Mouse (Mus musculus) cerebellum, adult 9-11 months (tissue): ENCODE data around the gene Rnf121.

Experiments
- DNase-seq: peaks from one replicate; pipeline ENCODE4 v3.0.0; 2022

Gene Rnf121

DNA sequence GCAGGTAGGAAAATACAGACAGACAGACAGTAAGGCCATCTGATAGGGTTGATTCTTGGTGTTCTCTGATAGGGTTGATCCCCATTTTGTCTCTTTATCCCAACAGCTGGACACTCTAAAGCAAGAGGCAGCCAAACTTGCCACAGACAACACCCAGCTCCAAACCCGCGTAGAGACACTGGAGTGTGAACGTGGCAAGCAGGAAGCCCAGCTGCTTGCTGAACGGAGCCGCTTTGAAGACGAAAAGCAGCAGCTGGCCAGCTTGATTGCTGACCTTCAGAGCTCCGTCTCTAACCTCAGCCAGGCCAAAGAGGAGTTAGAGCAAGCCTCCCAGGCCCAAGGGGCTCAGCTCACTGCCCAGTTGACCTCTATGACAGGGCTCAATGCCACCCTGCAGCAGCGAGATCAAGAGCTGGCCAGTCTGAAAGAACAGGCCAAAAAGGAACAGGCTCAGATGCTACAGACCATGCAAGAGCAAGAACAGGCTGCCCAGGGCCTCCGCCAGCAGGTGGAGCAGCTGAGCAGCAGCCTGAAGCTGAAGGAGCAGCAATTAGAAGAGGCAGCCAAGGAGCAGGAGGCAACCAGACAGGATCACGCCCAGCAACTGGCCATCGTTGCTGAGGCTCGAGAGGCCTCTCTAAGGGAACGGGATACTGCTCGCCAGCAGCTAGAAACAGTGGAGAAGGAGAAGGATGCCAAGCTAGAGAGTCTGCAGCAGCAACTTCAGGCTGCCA lies 66.9 kb downstream of the Rnf121 start:
- peak; percentile 92 for DNase-seq

DNA sequence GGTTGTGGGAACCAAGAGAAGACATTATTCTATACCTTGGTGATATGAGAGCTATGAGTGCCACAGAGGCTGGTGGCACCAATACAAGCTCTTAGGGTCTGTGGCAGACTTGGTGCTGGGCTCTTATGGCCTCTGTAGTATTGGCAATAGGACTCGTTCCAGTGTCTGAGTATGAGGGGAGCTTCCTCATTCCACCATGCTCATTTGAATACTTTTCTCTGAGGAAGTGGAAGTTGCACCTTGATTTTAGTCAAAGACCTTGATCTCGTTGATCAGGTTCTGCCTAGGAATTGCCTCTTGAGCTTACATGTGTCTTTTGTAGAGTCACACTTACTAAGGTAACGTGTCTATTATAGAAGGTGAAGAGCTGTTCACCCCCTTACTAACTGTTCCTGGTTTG lies 71.0 kb downstream of the Rnf121 start:
- DNase-seq = no peak

DNA sequence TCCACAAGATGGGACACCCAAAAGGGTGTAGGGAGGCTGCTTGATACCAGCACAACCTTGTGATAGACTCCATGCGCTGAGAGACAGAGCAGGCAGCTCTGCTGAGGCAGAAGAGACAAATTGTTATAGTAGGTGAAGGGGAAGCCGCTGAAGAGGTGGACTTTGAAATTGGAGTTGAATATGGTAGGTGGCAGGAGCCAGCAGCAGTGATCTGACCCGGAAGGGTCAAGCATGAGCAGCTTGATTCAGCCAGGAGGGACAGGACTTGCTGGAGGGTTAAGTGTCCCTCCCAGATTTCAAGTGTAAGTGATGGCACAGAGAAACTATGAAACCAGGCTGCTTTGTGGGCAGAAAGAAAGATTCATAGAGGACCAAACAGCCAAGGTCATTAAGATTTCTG lies 80.2 kb downstream of the Rnf121 start:
- no peak for DNase-seq

DNA sequence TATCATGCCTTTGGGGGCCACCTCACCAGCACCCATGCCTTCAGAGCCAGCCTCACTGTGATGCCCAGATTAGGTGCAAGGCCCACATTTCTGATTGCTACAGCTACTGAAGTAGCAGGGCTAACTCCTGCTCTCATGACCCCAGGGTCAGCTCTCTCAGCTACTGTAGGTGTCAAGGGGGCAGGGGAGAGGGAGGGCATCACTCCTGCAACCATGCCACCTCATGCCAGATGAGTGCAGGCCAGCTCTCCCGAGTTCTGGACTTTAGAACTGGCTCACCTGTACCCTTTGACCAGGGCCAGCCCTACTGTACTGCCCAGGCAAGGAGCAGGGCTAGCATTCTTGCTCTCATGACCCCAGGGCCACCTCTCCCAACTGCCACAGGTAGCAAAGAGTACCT lies 82.5 kb downstream of the Rnf121 start:
- DNase-seq = no peak

DNA sequence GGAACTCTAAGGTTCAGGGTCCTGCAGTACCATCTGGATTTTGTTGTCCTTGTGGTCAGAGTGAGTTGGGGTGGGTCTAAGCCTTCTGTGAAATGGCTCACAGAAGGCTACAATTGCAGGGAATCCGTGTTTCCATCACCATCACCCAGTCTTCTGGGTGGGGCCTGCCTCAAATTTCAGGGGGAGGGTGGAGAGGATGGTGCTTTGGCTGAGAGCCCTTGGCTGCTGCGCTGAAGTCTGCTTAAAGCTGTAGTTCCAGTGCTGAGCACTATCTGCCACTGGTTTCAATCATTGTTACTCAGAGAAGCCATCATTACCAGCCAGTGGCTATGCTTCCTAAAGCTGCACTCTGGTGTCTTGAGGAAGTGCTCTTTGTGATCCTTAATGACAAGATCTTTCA lies 90.8 kb downstream of the Rnf121 start:
- peak; percentile 55 for DNase-seq

DNA sequence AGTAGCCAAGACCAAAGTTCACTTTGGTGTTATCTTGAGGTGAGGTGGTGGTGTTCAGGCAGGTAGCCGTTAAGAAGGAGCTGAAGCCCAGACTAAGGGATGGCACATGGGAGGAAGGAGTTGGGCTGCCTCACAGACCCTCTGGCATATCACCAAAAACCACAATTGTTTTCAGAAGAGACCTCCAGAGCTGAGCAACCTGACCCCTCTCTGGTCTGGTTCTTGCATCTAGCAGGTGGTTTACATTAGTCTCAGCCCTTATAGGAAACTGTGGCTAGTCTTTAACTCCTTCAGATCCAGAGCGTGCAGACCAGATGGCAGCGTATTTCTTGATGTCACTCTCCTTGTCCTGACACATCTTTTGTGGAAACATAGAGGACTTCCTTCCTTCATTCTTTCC lies 91.5 kb downstream of the Rnf121 start:
- no peak for DNase-seq

DNA sequence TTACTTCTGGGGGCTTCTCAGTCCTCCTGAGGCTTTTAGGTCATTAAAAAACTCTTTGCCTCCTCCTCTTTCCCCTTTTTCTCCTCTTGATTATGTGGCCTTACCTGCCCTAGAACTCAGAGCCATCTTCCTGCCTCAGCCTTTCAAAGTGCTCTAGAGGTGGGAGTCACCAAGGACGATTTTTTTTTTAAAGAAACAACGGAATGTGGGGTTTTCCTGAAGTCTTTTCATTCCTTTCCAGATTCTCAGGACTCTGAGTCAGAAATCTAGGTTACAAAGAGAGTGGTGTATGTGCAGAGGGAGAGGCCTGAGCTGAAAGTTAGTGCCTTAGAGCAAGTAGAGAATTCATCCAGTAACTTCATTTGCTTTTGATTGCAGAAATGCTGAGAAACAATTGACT lies 93.5 kb downstream of the Rnf121 start:
- no peak for DNase-seq

DNA sequence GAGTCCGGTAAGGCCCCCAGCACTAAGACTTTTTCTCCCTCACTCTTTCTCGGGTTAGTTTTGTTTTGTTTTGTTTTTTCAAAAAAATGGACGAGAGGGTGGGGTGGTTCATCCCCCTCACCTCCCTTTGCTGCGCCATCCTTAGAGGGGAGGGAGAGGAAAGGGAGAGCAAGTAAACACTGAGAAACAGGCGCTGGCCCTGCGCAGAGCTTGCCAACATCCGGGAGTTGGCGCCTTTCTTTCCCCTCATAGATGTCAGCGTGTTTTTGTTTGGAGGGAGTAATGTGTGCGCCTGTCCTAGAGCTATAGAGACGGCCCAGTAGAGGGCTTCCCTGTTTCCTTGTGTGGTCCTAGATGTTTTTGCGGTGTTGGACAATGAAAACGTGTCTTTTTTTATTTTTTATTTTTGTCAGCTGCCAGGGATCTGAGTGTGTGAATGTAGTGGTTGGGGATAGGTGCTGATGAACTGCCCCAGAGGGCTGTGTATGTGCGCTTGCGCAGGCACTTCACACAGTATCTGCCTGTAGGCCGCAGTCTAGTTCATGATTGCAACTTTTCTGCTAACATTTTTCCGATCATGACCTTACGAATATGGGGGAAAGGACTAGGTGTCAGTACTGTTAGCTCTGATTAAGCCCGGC lies 94.3 kb downstream of the Rnf121 start:
- peak; percentile 90 for DNase-seq

DNA sequence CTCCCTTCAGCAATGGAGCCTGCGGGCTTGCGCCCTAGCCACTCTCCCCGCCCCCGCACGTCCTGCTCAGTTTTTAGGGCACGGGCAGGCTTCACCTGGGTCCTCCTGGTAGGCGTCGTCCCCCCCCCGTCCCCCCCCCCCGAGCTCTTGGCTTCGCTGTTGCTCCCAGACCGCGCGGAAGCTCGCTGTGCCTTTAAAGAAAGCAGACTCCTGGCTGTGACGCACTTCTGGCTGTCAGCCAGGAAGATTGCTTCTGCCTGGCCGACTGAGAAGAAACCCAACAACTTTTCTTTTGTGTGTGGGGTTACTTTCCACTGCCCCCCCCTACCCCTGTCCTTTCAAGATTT lies 94.9 kb downstream of the Rnf121 start:
- no peak for DNase-seq

DNA sequence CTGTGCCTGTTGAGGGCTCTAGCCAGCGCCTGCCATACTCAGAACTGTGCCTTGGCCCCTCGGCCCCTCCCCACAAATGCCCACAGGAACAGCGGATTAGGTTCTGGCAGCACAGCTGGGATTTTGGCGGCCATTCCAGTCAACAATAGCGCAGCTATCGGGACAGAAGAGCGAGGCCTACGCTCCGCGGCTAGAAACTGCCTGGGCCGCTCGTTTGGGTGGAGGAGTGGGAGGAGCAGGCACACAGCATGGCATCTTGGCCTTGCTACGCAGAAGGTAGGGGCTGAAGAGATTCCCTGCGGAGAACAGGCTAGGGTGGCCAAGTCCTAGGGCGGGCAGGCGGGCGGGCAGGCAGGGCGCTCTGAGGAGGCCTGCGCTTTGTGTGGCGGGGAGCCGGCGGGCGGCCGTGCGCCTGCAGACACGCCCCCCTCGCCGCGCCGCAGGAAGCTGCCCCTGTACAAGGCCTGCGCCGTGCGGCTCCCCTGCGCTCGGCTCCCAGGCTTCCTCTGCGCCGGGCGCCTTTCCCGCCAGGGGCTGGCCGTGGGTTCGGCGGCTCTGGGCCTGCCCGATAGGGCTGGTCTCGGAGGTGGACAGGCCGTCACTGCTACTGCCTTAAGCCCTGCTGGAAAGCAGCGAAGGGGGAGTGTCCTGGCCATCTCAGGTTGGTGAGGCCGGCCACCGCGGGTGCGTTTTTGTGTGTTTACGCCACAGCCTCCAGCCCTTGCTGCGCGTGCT lies 95.4 kb downstream of the Rnf121 start:
- DNase-seq = peak; percentile 92
